Mouse (Mus musculus): ENCODE results near the gene Kri1. TPM values are rescaled to one million over a fixed set of nuclear protein-coding genes. Genes with fewer than 3 reads are reported as not detected.

The Kri1 gene
- 18.3 and 20.1 TPM in 2 replicates for polyA plus RNA-seq (2015; fragmentation: Nextera tagmentation; extraction: Ambion mirVana)

- WGBS = under 1% methylated on average over 59 of the region's 59 CpGs
- H3K9ac ChIP-seq (replicated peaks; ENCODE audit: low read depth, low read length) = peak within 1 kb of the TSS; percentile 68
- peaks cover 30% of the 10 kb centered on the region for H3K4me1 ChIP-seq (replicated peaks; ENCODE audit: control insufficient read depth, insufficient read depth, low read length)
- no peaks in the 10 kb centered on the region for H3K27me3 ChIP-seq (replicated peaks; ENCODE audit: control insufficient read depth, insufficient read depth, low read length)
- peaks cover 3% of the 10 kb centered on the region for H3K36me3 ChIP-seq (ENCODE audit: control insufficient read depth, insufficient read depth)
- ATAC-seq = peak; percentile 78
- H3K4me3 ChIP-seq (replicated peaks; ENCODE audit: low read length) = peak within 1 kb of the TSS; percentile 68
- peak within 1 kb of the TSS; percentile 81 for H3K27ac ChIP-seq (ENCODE audit: low read length)
- H3K4me2 ChIP-seq (ENCODE audit: low read length) = peak within 1 kb of the TSS; percentile 75
- H3K9me3 ChIP-seq (ENCODE audit: control insufficient read depth, low read length) = no peaks in the 10 kb centered on the region
Measured at GRCm38 (mm10) chr9:21287571-21288402, at the start of gene Kri1. Gene Kri1, minus strand, starts transcription at chr9:21287969.

- no peaks in the 10 kb centered on the region for H3K9me3 ChIP-seq (ENCODE audit: control insufficient read depth, low read length)
- H3K27me3 ChIP-seq (replicated peaks; ENCODE audit: control insufficient read depth, insufficient read depth, low read length) = no peaks in the 10 kb centered on the region
- no peaks in the 10 kb centered on the region; the same call in 1 of the 2 replicates for H3K4me1 ChIP-seq (replicated peaks; ENCODE audit: control insufficient read depth, insufficient read depth, low read length)
- no peak for ATAC-seq
- 71% methylated on average over 8 of the region's 8 CpGs for WGBS
- H3K4me2 ChIP-seq (ENCODE audit: low read length) = no peak overlapping the region
- H3K27ac ChIP-seq (ENCODE audit: low read length) = no peak overlapping the region
- no peaks in the 10 kb centered on the region for H3K36me3 ChIP-seq (ENCODE audit: control insufficient read depth, insufficient read depth)
- H3K9ac ChIP-seq (replicated peaks; ENCODE audit: low read depth, low read length) = no peak overlapping the region
- no peak overlapping the region for H3K4me3 ChIP-seq (replicated peaks; ENCODE audit: low read length)
Measured at GRCm38 (mm10) chr9:21336491-21336890, 48.7 kb upstream of the Kri1 start.

- no peak overlapping the region for H3K27ac ChIP-seq (ENCODE audit: low read length)
- no peak overlapping the region for H3K9ac ChIP-seq (replicated peaks; ENCODE audit: low read depth, low read length)
- no peaks in the 10 kb centered on the region; the same call in 1 of the 2 replicates for H3K4me1 ChIP-seq (replicated peaks; ENCODE audit: control insufficient read depth, insufficient read depth, low read length)
- WGBS = 93% methylated on average over 4 of the region's 4 CpGs
- no peak for ATAC-seq
- H3K4me2 ChIP-seq (ENCODE audit: low read length) = no peak overlapping the region
- no peak overlapping the region for H3K4me3 ChIP-seq (replicated peaks; ENCODE audit: low read length)
- H3K36me3 ChIP-seq (ENCODE audit: control insufficient read depth, insufficient read depth) = no peaks in the 10 kb centered on the region
- no peaks in the 10 kb centered on the region for H3K9me3 ChIP-seq (ENCODE audit: control insufficient read depth, low read length)
- H3K27me3 ChIP-seq (replicated peaks; ENCODE audit: control insufficient read depth, insufficient read depth, low read length) = no peaks in the 10 kb centered on the region
Measured at GRCm38 (mm10) chr9:21335391-21335790, 47.6 kb upstream of the Kri1 start.

GRCm38 (mm10) chr9:21334747-21335146 lies 47.0 kb upstream of the Kri1 start:
- Histone ChIP-seq H3K36me3 (ENCODE audit: control insufficient read depth, insufficient read depth) (no peaks in the 10 kb centered on the region), H3K4me1 (replicated peaks; ENCODE audit: control insufficient read depth, insufficient read depth, low read length) (no peaks in the 10 kb centered on the region; the same call in 1 of the 2 replicates), H3K27me3 (replicated peaks; ENCODE audit: control insufficient read depth, insufficient read depth, low read length) (no peaks in the 10 kb centered on the region), H3K9ac (replicated peaks; ENCODE audit: low read depth, low read length) (no peak overlapping the region), H3K4me2 (ENCODE audit: low read length) (no peak overlapping the region), H3K9me3 (ENCODE audit: control insufficient read depth, low read length) (no peaks in the 10 kb centered on the region), H3K27ac (ENCODE audit: low read length) (no peak overlapping the region), H3K4me3 (replicated peaks; ENCODE audit: low read length) (no peak overlapping the region)
- ATAC-seq = no peak

DNA sequence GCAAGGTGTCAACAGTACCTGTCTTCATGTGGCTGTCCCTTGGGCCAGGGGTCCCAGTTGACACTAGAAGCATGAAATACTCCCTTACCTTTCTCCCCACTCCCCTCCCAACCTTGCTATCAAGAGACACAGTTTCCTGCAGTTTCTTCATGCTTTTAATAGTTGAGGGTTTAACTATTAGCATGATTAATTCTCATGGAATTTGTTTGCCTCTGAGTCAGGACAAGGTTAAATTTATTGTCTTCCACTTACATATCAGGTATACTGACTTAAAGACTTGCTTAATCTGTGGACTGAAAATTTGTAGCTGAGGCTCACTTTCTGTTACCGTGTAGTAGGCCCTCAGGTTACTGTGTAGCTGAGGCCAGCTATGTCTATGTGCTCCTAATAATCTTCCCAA lies 45.8 kb upstream of the Kri1 start:
- Histone ChIP-seq H3K36me3 (ENCODE audit: control insufficient read depth, insufficient read depth) (no peaks in the 10 kb centered on the region), H3K4me1 (replicated peaks; ENCODE audit: control insufficient read depth, insufficient read depth, low read length) (no peaks in the 10 kb centered on the region; the same call in 1 of the 2 replicates), H3K4me2 (ENCODE audit: low read length) (no peak overlapping the region), H3K9me3 (ENCODE audit: control insufficient read depth, low read length) (no peaks in the 10 kb centered on the region), H3K9ac (replicated peaks; ENCODE audit: low read depth, low read length) (no peak overlapping the region), H3K4me3 (replicated peaks; ENCODE audit: low read length) (no peak overlapping the region), H3K27ac (ENCODE audit: low read length) (no peak overlapping the region), H3K27me3 (replicated peaks; ENCODE audit: control insufficient read depth, insufficient read depth, low read length) (no peaks in the 10 kb centered on the region)
- ATAC-seq = no peak
- 95% methylated on average over 1 of the region's 1 CpGs for WGBS

DNA sequence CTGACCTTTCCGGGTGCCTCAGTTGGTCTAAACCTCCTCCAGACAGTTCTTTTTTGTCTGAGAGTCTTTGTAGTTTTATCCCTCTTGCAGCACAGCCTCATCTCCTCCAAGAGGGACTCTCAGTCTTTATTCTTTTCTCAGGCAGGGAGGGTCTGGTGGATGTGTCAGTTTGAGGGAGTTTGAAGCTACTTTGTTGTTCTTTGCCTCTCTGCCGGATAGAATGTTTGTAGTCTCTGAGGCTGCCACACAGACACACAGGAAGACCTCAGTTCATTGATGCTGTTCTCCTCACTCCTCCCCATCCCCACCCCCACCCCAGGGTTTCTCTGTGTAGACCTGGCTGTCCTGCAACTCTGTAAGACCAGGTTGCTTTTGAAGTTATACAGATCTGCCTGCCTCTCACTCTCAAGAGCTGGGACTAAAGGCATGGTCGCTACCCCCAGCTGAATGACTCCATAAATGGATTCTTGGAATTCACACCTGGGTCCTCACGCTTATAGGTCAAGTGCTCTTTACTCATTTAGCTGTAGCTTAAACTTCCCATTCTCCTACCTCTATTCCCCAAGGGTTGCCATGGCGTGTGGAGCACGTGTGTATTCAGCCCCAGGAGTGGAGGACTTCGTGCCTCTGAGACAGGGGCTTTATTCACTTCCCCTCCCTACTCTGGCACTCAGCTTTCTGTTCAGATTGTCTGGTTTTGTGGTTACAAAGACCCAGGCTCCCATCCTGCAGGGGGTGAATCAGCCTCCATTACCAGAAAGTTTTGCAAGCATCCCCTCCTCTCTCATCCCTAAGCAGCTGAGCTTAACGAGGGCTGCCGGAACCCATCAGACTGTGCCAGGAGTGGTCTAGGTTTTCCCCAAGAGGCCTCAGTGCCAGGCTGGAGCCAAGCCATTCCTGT lies 44.6 kb upstream of the Kri1 start:
- no peaks in the 10 kb centered on the region for H3K9me3 ChIP-seq (ENCODE audit: control insufficient read depth, low read length)
- ATAC-seq = no peak
- H3K4me2 ChIP-seq (ENCODE audit: low read length) = no peak overlapping the region
- 26% methylated on average over 9 of the region's 9 CpGs for WGBS
- H3K27ac ChIP-seq (ENCODE audit: low read length) = no peak overlapping the region
- H3K36me3 ChIP-seq (ENCODE audit: control insufficient read depth, insufficient read depth) = no peaks in the 10 kb centered on the region
- no peaks in the 10 kb centered on the region for H3K27me3 ChIP-seq (replicated peaks; ENCODE audit: control insufficient read depth, insufficient read depth, low read length)
- H3K4me1 ChIP-seq (replicated peaks; ENCODE audit: control insufficient read depth, insufficient read depth, low read length) = no peaks in the 10 kb centered on the region; the same call in 1 of the 2 replicates
- H3K4me3 ChIP-seq (replicated peaks; ENCODE audit: low read length) = no peak overlapping the region
- H3K9ac ChIP-seq (replicated peaks; ENCODE audit: low read depth, low read length) = no peak overlapping the region

GRCm38 (mm10) chr9:21331365-21332140 lies 43.8 kb upstream of the Kri1 start:
- WGBS = 85% methylated on average over 12 of the region's 12 CpGs
- no peak overlapping the region for H3K9ac ChIP-seq (replicated peaks; ENCODE audit: low read depth, low read length)
- H3K27me3 ChIP-seq (replicated peaks; ENCODE audit: control insufficient read depth, insufficient read depth, low read length) = no peaks in the 10 kb centered on the region
- no peak for ATAC-seq
- no peaks in the 10 kb centered on the region for H3K9me3 ChIP-seq (ENCODE audit: control insufficient read depth, low read length)
- no peak overlapping the region for H3K27ac ChIP-seq (ENCODE audit: low read length)
- H3K4me1 ChIP-seq (replicated peaks; ENCODE audit: control insufficient read depth, insufficient read depth, low read length) = no peaks in the 10 kb centered on the region; the same call in 1 of the 2 replicates
- no peak overlapping the region for H3K4me3 ChIP-seq (replicated peaks; ENCODE audit: low read length)
- no peaks in the 10 kb centered on the region for H3K36me3 ChIP-seq (ENCODE audit: control insufficient read depth, insufficient read depth)
- H3K4me2 ChIP-seq (ENCODE audit: low read length) = no peak overlapping the region

- Histone ChIP-seq H3K4me2 (ENCODE audit: low read length) (no peak overlapping the region), H3K36me3 (ENCODE audit: control insufficient read depth, insufficient read depth) (no peaks in the 10 kb centered on the region), H3K4me1 (replicated peaks; ENCODE audit: control insufficient read depth, insufficient read depth, low read length) (no peaks in the 10 kb centered on the region; the same call in 1 of the 2 replicates), H3K4me3 (replicated peaks; ENCODE audit: low read length) (no peak overlapping the region), H3K9ac (replicated peaks; ENCODE audit: low read depth, low read length) (no peak overlapping the region), H3K27ac (ENCODE audit: low read length) (no peak overlapping the region), H3K9me3 (ENCODE audit: control insufficient read depth, low read length) (no peaks in the 10 kb centered on the region), H3K27me3 (replicated peaks; ENCODE audit: control insufficient read depth, insufficient read depth, low read length) (no peaks in the 10 kb centered on the region)
- no peak for ATAC-seq
- 92% methylated on average over 10 of the region's 10 CpGs for WGBS
Measured at GRCm38 (mm10) chr9:21329699-21330289, 42.0 kb upstream of the Kri1 start.

All from forebrain, embryonic 16.5 days (tissue).